ENCODE assay signal across 24 mouse cellular contexts in the genomic region with DNA sequence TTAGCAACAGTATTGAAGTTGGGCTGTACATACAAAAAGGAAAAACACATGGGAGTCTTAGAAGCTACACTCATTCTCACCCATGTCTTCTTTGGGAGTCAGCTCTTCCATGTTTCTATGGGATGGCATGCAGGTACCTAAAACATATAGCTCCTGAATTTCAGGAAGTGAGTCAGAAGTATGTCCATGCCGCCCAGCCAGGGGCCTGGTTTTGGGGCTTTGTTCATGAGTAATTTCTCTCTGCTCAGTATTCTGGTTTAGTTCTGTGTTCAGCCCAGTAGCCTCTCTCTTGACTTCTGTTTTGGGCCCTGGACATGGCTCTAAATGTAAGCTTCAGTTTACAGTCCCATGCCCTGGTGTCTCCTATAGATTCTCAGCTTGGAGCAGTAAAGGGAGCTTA.
DNase-seq lines count a peak whose midpoint lies in the region; ATAC-seq and TF ChIP-seq lines count a peak whose summit lies in the region.
"Had no signal": no experiment of that assay in that cellular context is flagged by ENCODE, and none has a peak within 500 bp of the region (broad histone marks: within the 10 kb centered on the region; RNA-seq: fewer than 3 reads in every experiment).

No protein-coding gene starts in this region.

- H3K4me3 ChIP-seq in forebrain, embryonic 14.5 days (ENCODE audit: low read depth, low read length): no peak overlapping the region
- H3K4me3 ChIP-seq in forebrain, postnatal 0 days (ENCODE audit: low read depth, low read length): no peak overlapping the region
- no peak overlapping the region for H3K4me3 ChIP-seq in hindbrain, postnatal 0 days (ENCODE audit: low read length)
- no peak overlapping the region for H3K4me3 ChIP-seq in hindbrain, embryonic 14.5 days (replicated peaks; ENCODE audit: low read length)
- H3K4me3 ChIP-seq in midbrain, embryonic 15.5 days: no peak overlapping the region
- no peak overlapping the region for H3K4me3 ChIP-seq in midbrain, embryonic 10.5 days
- H3K4me3 ChIP-seq: forebrain, embryonic 10.5 days; forebrain, embryonic 15.5 days; heart, embryonic 13.5 days; hindbrain, embryonic 15.5 days; intestine, embryonic 15.5 days had no signal

- H3K9ac ChIP-seq in forebrain, embryonic 14.5 days (ENCODE audit: low read length): no peak overlapping the region
- no peak overlapping the region for H3K9ac ChIP-seq in forebrain, postnatal 0 days
- H3K9ac ChIP-seq in hindbrain, postnatal 0 days (replicated peaks; ENCODE audit: low read length): no peak overlapping the region
- H3K9ac ChIP-seq in hindbrain, embryonic 14.5 days: no peak overlapping the region
- H3K9ac ChIP-seq in midbrain, embryonic 15.5 days: no peak overlapping the region
- H3K9ac ChIP-seq: forebrain, embryonic 15.5 days; heart, embryonic 13.5 days; hindbrain, embryonic 15.5 days; intestine, embryonic 15.5 days had no signal

- no peak overlapping the region for H3K4me2 ChIP-seq in forebrain, embryonic 14.5 days (ENCODE audit: low read length)
- H3K4me2 ChIP-seq in forebrain, postnatal 0 days (ENCODE audit: low read depth): no peak overlapping the region
- no peak overlapping the region for H3K4me2 ChIP-seq in hindbrain, postnatal 0 days (ENCODE audit: low read depth, low read length)
- H3K4me2 ChIP-seq in hindbrain, embryonic 14.5 days (replicated peaks): no peak overlapping the region
- H3K4me2 ChIP-seq in midbrain, embryonic 15.5 days: no peak overlapping the region
- H3K4me2 ChIP-seq: forebrain, embryonic 15.5 days; heart, embryonic 13.5 days; hindbrain, embryonic 15.5 days; intestine, embryonic 15.5 days had no signal

- WGBS in forebrain, embryonic 14.5 days: 94% methylated on average over 1 of the region's 1 CpGs
- WGBS in forebrain, postnatal 0 days: 97% methylated on average over 1 of the region's 1 CpGs
- 88% methylated on average over 1 of the region's 1 CpGs for WGBS in hindbrain, postnatal 0 days
- 93% methylated on average over 1 of the region's 1 CpGs for WGBS in hindbrain, embryonic 14.5 days
- WGBS in midbrain, embryonic 15.5 days: 98% methylated on average over 1 of the region's 1 CpGs
- WGBS in midbrain, embryonic 10.5 days: 92% methylated on average over 1 of the region's 1 CpGs

- DNase-seq in forebrain, embryonic 14.5 days (ENCODE audit: low spot score): no peak
- DNase-seq in forebrain, postnatal 0 days: no peak
- DNase-seq in hindbrain, postnatal 0 days (ENCODE audit: low spot score): no peak
- DNase-seq in hindbrain, embryonic 14.5 days (ENCODE audit: low spot score): no peak
- no peak for DNase-seq in midbrain, embryonic 10.5 days (ENCODE audit: low spot score)
- DNase-seq: adrenal gland, postnatal 10 days; adrenal gland, postnatal 36 days; B cell, adult 2 months; cerebellum, adult 18-20 months; cerebellum, adult 9-10 months; cerebellum, postnatal 14 days; gastrocnemius, postnatal 25 days; heart, postnatal 14 days; heart, postnatal 4 days; kidney, adult 11 months had no signal

- no peak for ATAC-seq in forebrain, embryonic 14.5 days
- ATAC-seq in forebrain, postnatal 0 days: no peak
- ATAC-seq in hindbrain, postnatal 0 days: no peak
- no peak for ATAC-seq in hindbrain, embryonic 14.5 days (ENCODE audit: low FRiP score)
- ATAC-seq in midbrain, embryonic 15.5 days (replicated peaks): no peak
- ATAC-seq: intestine, embryonic 15.5 days; Patski had no signal

- TF ChIP-seq CTCF in forebrain, postnatal 0 days (IDR thresholded peaks at IDR 0.05; ENCODE audit: low read depth): no peak
- no peak for TF ChIP-seq CTCF in hindbrain, postnatal 0 days (IDR thresholded peaks at IDR 0.05; ENCODE audit: low read depth)

- no peaks in the 10 kb centered on the region for H3K36me3 ChIP-seq in forebrain, embryonic 14.5 days (ENCODE audit: control insufficient read depth, insufficient read depth, low read length)
- H3K36me3 ChIP-seq in forebrain, postnatal 0 days (ENCODE audit: insufficient read depth): no peaks in the 10 kb centered on the region
- no peaks in the 10 kb centered on the region for H3K36me3 ChIP-seq in hindbrain, postnatal 0 days (ENCODE audit: insufficient read depth, low read length)
- H3K36me3 ChIP-seq in hindbrain, embryonic 14.5 days (replicated peaks; ENCODE audit: control insufficient read depth, insufficient read depth): no peaks in the 10 kb centered on the region
- H3K36me3 ChIP-seq in midbrain, embryonic 15.5 days (replicated peaks): no peaks in the 10 kb centered on the region
- no peaks in the 10 kb centered on the region for H3K36me3 ChIP-seq in midbrain, embryonic 10.5 days
- H3K36me3 ChIP-seq: forebrain, embryonic 10.5 days; forebrain, embryonic 15.5 days; G1E; heart, embryonic 13.5 days; hindbrain, embryonic 15.5 days; intestine, embryonic 15.5 days had no signal

- no peaks in the 10 kb centered on the region for H3K9me3 ChIP-seq in forebrain, embryonic 14.5 days (replicated peaks; ENCODE audit: control insufficient read depth, low read length)
- H3K9me3 ChIP-seq in forebrain, postnatal 0 days (ENCODE audit: low read length): no peaks in the 10 kb centered on the region
- H3K9me3 ChIP-seq in hindbrain, postnatal 0 days (ENCODE audit: low read length): no peaks in the 10 kb centered on the region
- no peaks in the 10 kb centered on the region for H3K9me3 ChIP-seq in hindbrain, embryonic 14.5 days (ENCODE audit: control insufficient read depth, low read length)
- no peaks in the 10 kb centered on the region for H3K9me3 ChIP-seq in midbrain, embryonic 15.5 days
- H3K9me3 ChIP-seq in midbrain, embryonic 10.5 days (replicated peaks): no peaks in the 10 kb centered on the region
- H3K9me3 ChIP-seq: forebrain, embryonic 10.5 days; forebrain, embryonic 15.5 days; G1E; heart, embryonic 13.5 days; hindbrain, embryonic 15.5 days; intestine, embryonic 15.5 days had no signal

- H3K4me1 ChIP-seq in forebrain, embryonic 14.5 days (ENCODE audit: control insufficient read depth, insufficient read depth, low read length): peaks cover 8% of the 10 kb centered on the region
- H3K4me1 ChIP-seq in forebrain, postnatal 0 days (ENCODE audit: insufficient read depth): peaks cover 5% of the 10 kb centered on the region
- H3K4me1 ChIP-seq in hindbrain, postnatal 0 days (ENCODE audit: insufficient read depth, low read length): peaks cover 10% of the 10 kb centered on the region; the same call in 1 of the 2 replicates
- peaks cover 11% of the 10 kb centered on the region for H3K4me1 ChIP-seq in hindbrain, embryonic 14.5 days (replicated peaks; ENCODE audit: control insufficient read depth, insufficient read depth, low read length)
- peaks cover 18% of the 10 kb centered on the region for H3K4me1 ChIP-seq in midbrain, embryonic 15.5 days
- H3K4me1 ChIP-seq in midbrain, embryonic 10.5 days: peaks cover 5% of the 10 kb centered on the region; the same call in 1 of the 2 replicates
- H3K4me1 ChIP-seq: intestine, embryonic 15.5 days had no signal

- no peaks in the 10 kb centered on the region for H3K27me3 ChIP-seq in forebrain, embryonic 14.5 days (replicated peaks; ENCODE audit: control insufficient read depth, insufficient read depth, low read length)
- no peaks in the 10 kb centered on the region for H3K27me3 ChIP-seq in forebrain, postnatal 0 days (ENCODE audit: insufficient read depth, low read length)
- no peaks in the 10 kb centered on the region for H3K27me3 ChIP-seq in hindbrain, postnatal 0 days (ENCODE audit: insufficient read depth, low read length)
- no peaks in the 10 kb centered on the region for H3K27me3 ChIP-seq in hindbrain, embryonic 14.5 days (ENCODE audit: control insufficient read depth, insufficient read depth, low read length)
- H3K27me3 ChIP-seq in midbrain, embryonic 15.5 days (replicated peaks): no peaks in the 10 kb centered on the region
- no peaks in the 10 kb centered on the region for H3K27me3 ChIP-seq in midbrain, embryonic 10.5 days (ENCODE audit: low read depth, poor library complexity, severe bottlenecking)
- H3K27me3 ChIP-seq: CH12.LX; forebrain, embryonic 15.5 days; heart, embryonic 13.5 days; hindbrain, embryonic 15.5 days; intestine, embryonic 15.5 days; Patski had no signal

- H3K27ac ChIP-seq in forebrain, embryonic 14.5 days (ENCODE audit: low read depth, low read length): 0 out of 2 replicates have a peak overlapping the region, but pooled peaks have one; percentile 27
- H3K27ac ChIP-seq in forebrain, postnatal 0 days (ENCODE audit: low read depth, low read length): no peak overlapping the region
- peak overlapping the region; percentile 62; the same call in 1 of the 2 replicates for H3K27ac ChIP-seq in hindbrain, postnatal 0 days
- no peak overlapping the region for H3K27ac ChIP-seq in hindbrain, embryonic 14.5 days
- H3K27ac ChIP-seq in midbrain, embryonic 15.5 days: peak overlapping the region; percentile 79
- H3K27ac ChIP-seq in midbrain, embryonic 10.5 days (replicated peaks): no peak overlapping the region
- H3K27ac ChIP-seq: forebrain, embryonic 10.5 days; heart, embryonic 13.5 days; intestine, embryonic 15.5 days had no signal

Comparison
In these comparisons a context has a peak if more than half of its experiments do, and no peak if none do; other contexts are left out.
1. H3K27ac ChIP-seq: peak in forebrain, embryonic 14.5 days (single experiment), hindbrain, postnatal 0 days (single experiment) and midbrain, embryonic 15.5 days (single experiment); none in forebrain, postnatal 0 days (single experiment), hindbrain, embryonic 14.5 days (single experiment) and midbrain, embryonic 10.5 days (single experiment).